Mouse (Mus musculus): ENCODE data around the gene Cfap44.

Gene Cfap44

GRCm38 (mm10) chr16:44496971-44497464 lies 102.4 kb downstream of the Cfap44 start:
- no peak for DNase-seq

DNA sequence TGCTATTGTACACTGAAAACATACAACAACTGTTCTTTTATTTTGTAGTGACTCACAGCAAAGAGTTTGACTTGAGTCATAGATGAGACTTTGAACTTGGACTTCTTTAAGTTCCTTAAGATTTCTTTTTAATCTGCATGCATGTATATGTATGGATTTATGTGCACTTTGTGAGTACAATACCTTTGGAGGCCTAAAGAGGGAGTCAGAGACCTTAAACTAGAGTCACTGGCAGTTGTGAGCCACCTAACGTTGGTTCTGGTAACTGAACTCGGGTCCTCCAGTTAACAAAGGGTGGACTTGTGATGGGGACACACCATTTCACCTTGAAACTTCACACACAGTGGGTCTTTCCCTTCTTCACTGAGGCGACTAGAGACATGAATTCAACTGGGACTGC lies 103.9 kb downstream of the Cfap44 start:
- no peak for DNase-seq

GRCm38 (mm10) chr16:44501783-44502182 lies 107.2 kb downstream of the Cfap44 start:
- DNase-seq: no peak

GRCm38 (mm10) chr16:44502325-44502724 lies 107.7 kb downstream of the Cfap44 start:
- no peak for DNase-seq

DNA sequence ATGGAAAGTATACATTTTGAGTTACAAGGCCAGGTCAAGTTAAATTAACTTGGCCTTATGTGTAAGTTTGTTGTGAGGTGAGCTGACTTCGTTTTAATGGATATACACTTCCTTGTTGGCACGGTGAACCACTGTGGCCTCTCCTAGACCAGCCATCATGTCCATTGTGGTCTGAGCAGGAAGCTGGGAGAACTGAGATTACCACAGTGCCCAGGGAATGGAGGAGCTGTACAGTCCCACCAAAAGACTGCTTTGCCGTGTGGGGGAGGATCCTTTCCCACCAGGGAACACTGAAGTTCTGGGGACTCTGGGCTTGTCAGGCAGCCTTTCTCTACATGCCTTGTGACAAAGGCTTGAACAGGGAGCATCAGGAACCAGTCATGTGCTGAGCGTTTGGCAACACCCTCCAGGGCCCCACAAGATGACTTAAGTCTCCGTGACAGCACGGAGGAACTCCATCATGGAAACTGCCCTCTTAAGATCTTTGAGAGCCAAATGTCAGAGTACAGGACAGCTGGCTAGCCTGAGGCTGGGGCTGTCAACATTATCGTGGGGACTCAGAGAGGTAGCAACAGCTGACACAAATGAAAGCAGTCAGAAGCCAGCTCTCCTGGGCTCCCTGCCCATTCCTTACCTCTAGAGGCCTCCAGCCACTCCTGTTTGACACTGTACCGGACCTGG lies 108.4 kb downstream of the Cfap44 start:
- DNase-seq: no peak

GRCm38 (mm10) chr16:44505243-44505642 lies 110.6 kb downstream of the Cfap44 start:
- no peak for DNase-seq

DNA sequence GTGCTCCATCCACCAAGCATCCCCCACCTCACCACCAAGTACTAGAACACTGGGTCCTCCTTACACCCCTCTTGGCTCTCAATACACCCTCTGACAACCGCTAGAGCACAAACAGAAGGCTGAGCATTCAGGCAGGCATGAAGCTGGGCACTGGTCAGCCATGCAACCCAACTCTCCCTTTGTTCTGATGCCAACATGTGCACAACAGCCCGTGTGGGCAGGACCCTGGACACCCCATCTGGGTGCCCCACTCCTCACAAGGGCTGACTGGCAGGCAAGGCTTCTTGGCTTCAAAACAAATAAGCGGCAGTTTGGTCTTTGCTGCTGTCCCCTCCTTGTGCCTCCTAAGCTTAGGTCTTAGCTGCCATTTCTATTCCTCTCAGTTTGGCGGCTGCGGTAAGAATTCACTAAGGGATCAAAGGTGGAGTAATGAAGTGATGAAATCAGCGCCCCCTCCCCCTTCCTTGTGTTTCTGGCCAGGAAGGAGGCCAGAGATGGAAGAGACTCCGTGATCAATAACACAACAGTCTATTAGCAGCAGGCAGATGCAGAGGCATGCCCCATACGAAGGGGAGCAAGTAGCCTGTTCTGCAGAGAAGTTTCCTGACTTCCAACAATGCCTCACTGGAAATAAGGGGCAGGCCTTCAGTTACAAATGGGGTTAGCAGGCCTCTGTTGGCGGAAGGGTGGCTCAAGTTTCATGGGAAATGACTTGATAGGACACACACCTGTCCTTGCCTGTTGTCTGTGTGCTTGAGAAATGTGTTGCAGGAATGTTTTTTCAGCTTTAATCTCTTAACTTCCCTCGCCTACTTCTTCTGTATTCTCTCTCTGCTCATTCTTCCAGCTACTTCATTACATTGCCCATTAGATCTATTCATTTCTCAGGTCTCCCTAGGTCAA lies 112.7 kb downstream of the Cfap44 start:
- no peak for DNase-seq

GRCm38 (mm10) chr16:44508025-44508424 lies 113.4 kb downstream of the Cfap44 start:
- DNase-seq: no peak

DNA sequence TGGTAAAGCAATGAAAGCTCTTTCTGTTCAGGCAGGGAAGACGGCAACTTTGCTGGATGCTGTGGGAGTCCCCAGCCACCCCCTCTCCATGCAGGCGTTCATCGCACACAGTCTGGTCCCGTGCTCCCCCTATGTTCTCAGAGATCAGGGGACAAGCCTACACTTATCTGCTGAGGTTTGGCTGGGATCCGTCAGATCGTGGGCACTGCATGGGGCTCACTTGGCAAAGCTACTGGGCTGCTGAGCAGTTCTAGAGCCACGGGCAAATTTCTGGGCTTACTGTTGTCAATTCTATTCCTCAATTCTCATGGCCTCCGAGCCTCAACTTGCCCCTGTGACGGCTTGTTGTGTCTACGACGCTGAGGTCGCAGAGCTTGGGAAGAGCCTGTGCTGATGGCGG lies 114.2 kb downstream of the Cfap44 start:
- no peak for DNase-seq

DNA sequence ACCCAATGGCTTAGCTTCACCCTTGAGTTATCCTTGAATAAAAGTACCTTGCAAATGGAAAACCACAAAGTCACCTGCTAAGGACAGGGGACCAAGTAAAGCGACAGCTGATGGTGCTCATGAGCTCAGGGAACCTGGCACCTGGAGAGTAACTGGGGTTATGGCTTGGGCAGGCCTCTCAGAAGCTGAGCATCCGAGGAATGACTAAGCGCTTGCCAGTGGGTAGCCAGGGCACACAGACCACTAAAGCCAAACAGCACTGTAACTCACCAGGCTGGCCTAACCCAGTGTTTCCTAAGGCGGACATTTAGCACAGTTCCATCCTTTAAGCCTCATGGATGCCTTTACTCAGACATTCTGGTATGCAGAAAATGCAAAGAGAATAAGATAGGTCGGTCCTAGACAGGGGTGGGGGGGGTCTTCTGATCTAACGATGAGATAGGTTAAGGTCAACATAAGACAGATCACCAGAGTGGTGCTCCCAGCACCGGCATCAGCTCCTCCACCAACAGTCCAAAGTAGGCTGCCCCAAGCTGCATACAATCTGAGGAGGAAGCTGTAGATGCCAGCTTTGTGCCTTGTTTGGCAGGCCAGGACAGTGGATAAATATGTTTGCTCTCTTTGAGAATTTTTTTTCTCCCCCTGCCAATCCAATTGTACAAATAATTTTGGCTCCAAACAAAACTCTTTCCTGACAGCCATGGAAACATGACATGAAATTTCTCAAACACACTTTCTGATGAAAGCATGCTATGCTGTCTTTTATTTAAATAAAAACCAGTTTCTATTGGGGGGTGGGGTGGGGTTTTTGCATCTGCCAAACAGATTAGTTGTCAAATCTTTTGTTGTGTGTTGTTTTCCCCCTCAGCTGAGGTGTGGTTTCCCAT lies 115.1 kb downstream of the Cfap44 start:
- DNase-seq: no peak

DNA sequence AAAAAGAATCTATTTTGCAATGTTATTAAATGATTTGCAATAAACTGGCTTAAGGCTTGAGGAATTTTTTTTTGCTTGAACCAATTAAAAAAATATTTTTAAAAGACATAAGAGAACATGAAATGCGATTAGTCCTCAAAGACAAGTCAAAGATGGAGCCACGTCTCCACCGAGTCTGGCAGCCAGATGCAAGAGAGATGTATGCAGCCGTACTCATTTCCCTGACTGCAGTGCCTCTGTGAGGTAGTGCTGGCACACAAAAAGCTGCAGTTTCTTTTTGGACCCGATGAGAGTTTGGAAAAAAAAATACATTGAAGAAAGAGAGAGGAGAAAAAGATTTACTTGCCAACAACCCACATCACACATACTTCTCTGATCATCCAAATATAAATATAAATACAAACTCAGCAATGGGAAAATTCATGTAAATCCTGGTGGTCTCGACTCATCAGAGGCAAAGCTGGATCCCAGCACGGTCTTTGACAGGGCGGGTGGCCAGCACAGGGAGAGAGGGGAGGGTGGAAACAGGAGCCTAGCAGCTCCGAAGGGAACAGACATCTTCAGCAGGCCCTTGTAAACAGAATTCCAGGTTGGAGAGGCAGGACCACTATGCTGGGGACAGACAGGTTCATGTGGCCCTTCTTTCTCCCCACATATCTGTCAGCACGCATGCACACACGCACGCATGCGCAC lies 116.1 kb downstream of the Cfap44 start:
- DNase-seq: no peak

DNA sequence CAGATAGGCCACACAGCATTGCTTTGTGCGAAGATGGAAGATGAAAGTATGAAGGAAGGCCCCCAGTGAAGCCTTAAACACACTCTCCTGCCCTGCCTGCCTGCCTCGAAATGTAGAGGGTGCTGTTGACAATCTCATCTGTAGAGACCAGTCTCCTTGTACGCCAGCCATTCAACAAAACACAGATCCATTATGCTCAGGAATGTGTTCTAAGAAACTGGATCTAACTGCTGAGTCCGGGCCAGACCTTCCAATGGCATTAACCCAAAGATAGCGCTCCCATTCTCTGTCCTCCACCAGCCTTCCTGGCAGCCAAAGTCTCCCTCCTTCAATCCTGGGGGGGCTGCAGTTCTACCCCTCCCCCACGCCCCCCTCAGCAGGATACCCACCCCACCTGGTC lies 121.9 kb downstream of the Cfap44 start:
- no peak for DNase-seq

- DNase-seq: no peak
These were observed 129.0 kb downstream of the Cfap44 start for GRCm38 (mm10) chr16:44523595-44523994.

GRCm38 (mm10) chr16:44526044-44526443 lies 131.4 kb downstream of the Cfap44 start:
- no peak for DNase-seq

DNA sequence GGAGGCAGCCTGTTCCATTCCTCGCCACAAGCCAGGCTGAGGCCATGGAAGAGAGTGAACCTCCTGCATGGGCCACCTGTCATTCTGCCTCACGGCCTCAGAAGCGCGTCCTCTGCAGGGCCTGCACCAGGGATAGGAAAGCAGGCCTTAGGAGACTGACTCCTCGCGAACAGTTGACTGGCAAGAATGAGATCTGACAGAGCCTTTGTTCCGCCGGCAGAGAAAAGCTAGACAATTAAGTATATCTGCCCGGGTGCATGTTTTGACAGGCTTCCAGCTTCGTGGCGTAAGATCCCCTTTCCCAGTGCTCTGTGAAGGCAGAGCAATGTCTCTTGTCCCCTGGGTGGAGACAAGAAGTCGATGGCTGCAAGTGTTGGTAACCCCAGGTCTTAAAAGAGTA lies 132.1 kb downstream of the Cfap44 start:
- no peak for DNase-seq

DNA sequence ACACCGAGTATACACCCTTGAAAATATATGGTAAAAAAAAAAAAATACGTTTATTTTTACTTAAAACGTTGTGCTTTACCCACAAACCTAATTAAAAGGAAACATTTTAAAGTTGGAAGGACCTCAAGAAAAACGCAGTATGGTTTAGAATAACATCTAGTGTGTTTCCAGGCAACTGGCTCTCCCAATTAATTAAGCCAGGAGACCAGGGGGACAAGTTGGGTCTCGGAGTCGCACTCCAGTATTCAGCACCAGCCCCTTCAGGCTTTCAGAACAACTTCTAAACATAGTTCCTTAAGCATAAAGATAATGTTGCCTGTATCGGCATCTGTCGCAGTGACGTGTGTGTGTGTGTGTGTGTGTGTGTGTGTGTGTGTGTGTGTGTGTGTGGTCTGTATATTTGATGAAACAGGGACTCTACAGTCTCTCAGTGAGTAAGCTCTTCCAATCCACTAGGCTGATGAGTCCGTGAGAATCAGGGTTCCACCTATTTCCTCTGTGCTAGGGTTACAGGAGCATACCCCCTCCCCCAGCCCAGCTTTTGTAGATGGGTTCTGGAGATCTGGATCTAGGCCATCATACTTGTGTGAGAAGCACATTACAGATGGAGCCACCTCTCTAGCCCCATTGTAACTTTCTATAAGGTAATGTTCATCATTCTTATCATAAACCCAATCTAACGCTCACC lies 132.8 kb downstream of the Cfap44 start:
- no peak for DNase-seq

GRCm38 (mm10) chr16:44528955-44529354 lies 134.4 kb downstream of the Cfap44 start:
- no peak for DNase-seq

DNA sequence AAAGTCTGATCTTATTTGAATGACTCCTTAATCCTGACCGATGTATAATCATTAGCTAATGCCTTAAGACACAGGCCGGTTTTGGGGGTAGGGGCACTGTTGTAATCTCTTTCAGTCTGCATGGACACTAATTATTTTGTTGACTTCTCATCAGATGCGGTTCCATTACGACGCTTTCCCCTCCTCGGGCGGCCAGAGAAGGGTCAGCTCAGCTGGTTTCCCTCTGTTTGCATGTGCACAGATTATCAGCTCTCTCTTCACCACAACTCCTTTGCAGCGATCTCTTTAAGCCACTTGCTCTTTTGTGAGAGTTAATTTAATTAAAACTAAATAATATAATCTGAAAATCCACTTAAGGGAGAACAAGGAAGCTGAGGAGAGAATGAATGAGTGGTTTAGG lies 135.1 kb downstream of the Cfap44 start:
- no peak for DNase-seq

DNA sequence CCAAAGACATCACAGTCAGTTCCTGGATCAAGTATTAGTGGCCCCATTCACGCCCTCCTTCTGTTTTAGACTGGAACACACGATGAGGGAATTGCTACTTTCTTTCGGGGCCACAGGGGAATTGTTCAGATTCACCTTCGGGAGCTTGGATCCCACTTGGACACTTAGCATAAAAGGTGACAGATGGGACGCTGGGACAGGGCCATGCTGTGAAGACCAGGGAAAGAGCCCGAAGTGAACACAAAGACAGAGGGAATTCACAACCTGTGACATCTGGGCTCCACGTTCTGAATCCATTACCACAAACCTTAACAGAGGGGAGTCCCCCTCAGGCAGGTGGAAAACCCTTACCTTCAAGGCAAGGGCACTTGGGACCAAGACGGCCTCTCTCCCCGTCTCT lies 135.6 kb downstream of the Cfap44 start:
- no peak for DNase-seq

- DNase-seq: no peak
These were observed 136.2 kb downstream of the Cfap44 start for GRCm38 (mm10) chr16:44530829-44531228.

DNA sequence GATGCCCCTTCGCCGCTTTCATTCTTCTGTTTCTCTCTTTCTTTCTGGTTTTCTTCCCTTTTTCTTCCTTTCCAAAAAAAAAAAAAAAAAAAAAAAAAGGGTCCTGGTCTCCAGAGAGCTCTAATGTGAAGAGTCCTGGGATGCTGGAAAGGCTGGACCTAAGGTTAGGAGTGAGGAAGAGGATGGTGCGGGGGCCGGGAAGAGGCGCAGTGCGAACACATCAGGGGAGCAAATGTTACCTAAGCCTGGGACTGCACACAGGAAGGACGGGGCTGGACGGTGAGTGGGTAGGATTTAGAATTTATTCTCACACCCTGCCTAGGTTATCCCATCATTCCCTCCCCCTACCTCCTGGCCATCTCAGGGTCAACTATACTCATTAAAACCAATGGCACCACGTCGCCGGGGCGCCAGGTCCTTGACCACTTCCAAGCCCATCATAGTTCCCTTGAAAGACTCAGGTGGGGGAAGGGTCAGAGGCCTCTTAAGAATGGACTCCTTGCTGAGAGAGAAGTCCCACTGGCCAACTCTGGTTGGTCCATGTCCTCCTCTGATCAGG lies 136.7 kb downstream of the Cfap44 start:
- no peak for DNase-seq
